Mouse (Mus musculus): ENCODE measurements around the gene Gab3.
"Not testable (repeated sequence)": the region's sequence is repeated elsewhere in the genome, so short reads cannot be mapped to it uniquely, and the experiment has no call there.

The Gab3 gene

GRCm38 (mm10) chrX:75035162-75035561 lies 50.1 kb downstream of the Gab3 start:
- no peak for DNase-seq (ENCODE audit: extremely low read depth, low read depth, low spot score)

- not testable (repeated sequence) for DNase-seq (ENCODE audit: extremely low read depth, low read depth, low spot score)
Observed at GRCm38 (mm10) chrX:75034054-75034453, 51.2 kb downstream of the Gab3 start.

- no peak for DNase-seq (ENCODE audit: extremely low read depth, low read depth, low spot score)
Observed at GRCm38 (mm10) chrX:74983734-74984133, 101.5 kb downstream of the Gab3 start.

- not testable (repeated sequence) for DNase-seq (ENCODE audit: extremely low read depth, low read depth, low spot score)
Observed at GRCm38 (mm10) chrX:74962899-74963298, 122.4 kb downstream of the Gab3 start.

GRCm38 (mm10) chrX:74959161-74959560 lies 126.1 kb downstream of the Gab3 start:
- DNase-seq (ENCODE audit: extremely low read depth, low read depth, low spot score), result not testable (repeated sequence)
